Mouse (Mus musculus) cerebellum, adult 2 months (tissue): ENCODE measurements around the gene Nab1.

Experiments
- CTCF ChIP-seq: fragments of 200-500 bp; IDR thresholded peaks from 2 replicates; pipeline ENCODE4 v1.5.1; 2011; ENCODE audit warnings: low read depth, mild to moderate bottlenecking, control low read depth, low read length, moderate library complexity, borderline replicate concordance; ENCODE audit not compliant: insufficient read depth
- POLR2A ChIP-seq: fragments of 200-500 bp; IDR thresholded peaks from 2 replicates; pipeline ENCODE4 v1.6.1; 2011; ENCODE audit warnings: low read length, control low read depth, borderline replicate concordance; ENCODE audit not compliant: insufficient read depth

- TF ChIP-seq CTCF (no peak), POLR2A (no peak)
Measured at GRCm38 (mm10) chr1:52515249-52515648, 14.8 kb upstream of the Nab1 start.
